Mouse (Mus musculus): ENCODE measurements around the gene Nek9. TPM values are rescaled to one million over a fixed set of nuclear protein-coding genes. Genes with fewer than 3 reads are reported as not detected.
A peak's percentile ranks its signal among the peaks of the same experiment; 100 is the strongest.

Gene Nek9
- total RNA-seq, 1 experiment, result 20.4 TPM

DNA sequence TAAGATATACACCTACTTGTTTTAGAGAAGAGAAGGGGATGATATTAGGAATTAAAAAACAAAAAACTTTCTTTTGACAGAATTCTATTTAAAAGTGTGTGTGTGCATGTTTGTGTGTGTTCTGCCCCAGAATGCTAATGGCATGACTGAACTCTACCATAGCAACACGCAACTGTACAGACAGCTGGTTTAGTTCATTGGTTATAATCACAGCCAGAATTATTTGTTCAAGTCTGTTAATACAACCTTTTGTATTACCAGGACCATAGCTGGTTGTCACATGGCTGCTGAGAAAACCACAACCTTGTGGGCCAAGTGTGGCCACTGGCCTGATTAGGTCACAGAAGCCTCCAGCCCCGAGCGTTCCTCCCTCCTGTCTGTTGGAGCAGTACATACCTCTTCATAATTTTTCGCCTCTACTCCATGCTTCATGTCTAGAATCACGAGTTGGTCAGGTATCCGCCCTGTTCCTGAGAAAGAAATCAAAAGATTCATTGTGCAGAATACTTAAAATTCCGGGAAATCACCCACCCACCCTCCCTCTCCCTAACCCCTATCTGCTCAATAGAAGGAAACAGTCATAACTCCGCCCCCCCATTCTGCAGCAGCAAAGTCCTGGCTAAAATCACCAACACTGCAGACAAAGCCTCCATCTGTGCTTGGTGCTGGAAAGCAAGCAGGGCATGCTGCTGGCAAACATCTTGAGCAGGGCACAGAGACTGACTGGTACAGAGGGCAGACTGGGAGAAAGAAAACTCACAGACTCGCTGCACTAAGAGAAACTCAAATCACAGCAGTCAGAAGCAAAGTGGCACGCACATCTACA is 11.5 kb upstream of the Nek9 start:
- Histone ChIP-seq H3K4me1 (ENCODE audit: control insufficient read depth in 2 of 2, insufficient read depth in 2 of 2, low read length in 2 of 2, poor library complexity in 1 of 2) (no peaks in the 10 kb centered on the region), H3K4me3 (ENCODE audit: insufficient read depth in 1 of 2, low read depth in 1 of 2, low read length in 2 of 2, poor library complexity in 1 of 2, severe bottlenecking in 1 of 2) (no peak overlapping the region), H3K36me3 (ENCODE audit: control insufficient read depth, insufficient read depth, low read length, poor library complexity, severe bottlenecking) (peaks cover 17% of the 10 kb centered on the region), H3K27ac (ENCODE audit: insufficient read depth, low read depth, low read length, poor library complexity, severe bottlenecking) (no peak overlapping the region), H3K9ac (ENCODE audit: insufficient read depth, low read depth, low read length, poor library complexity, severe bottlenecking) (no peak overlapping the region), H3K9me3 (ENCODE audit: control insufficient read depth, insufficient read depth, low read depth, low read length) (no peaks in the 10 kb centered on the region)
- no peak for DNase-seq (ENCODE audit: low read depth, low spot score)
- TF ChIP-seq ZC3H11A (IDR thresholded peaks at IDR 0.05; ENCODE audit: borderline replicate concordance, low read depth, low read length), result no peak
- no peak for TF ChIP-seq ZNF384 (IDR thresholded peaks at IDR 0.05; ENCODE audit: low read depth, low read length)
- no peak for TF ChIP-seq HCFC1 (IDR thresholded peaks at IDR 0.05; ENCODE audit: borderline replicate concordance, insufficient read depth, low read length)
- TF ChIP-seq CHD2 (IDR thresholded peaks at IDR 0.05; ENCODE audit: low read depth, low read length), result no peak
- no peak for TF ChIP-seq MAFK (IDR thresholded peaks at IDR 0.05; ENCODE audit: insufficient read depth, low read depth, low read length)
- in situ Hi-C loops (cut with MboI; ENCODE audit: low sequenced_read_pairs in 2 of 2, unreplicated experiment in 2 of 2), result no loop called here

DNA sequence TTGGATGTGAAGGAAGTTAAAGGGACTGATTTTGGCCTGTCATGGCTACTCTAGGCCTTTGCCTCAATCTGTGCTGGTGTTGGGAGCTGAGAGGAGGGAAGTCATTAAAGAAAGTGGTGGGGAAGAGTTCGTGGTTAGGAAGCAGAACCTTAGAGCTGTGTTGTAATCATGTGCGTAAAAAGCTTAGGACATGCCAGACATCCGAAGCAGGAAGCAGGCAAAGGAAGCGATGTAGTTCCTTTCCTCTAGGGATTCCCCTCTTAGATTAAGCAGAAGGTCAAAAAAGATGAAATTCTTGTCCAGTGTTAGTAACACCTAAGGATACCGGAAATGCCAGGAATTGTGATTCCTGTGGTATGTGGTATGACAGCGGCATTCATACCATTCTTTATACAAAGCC is 9.2 kb upstream of the Nek9 start:
- H3K36me3 ChIP-seq (ENCODE audit: control insufficient read depth, insufficient read depth, low read length, poor library complexity, severe bottlenecking), result peaks cover 13% of the 10 kb centered on the region; the same call in 1 of the 2 replicates
- H3K27ac ChIP-seq (ENCODE audit: insufficient read depth, low read depth, low read length, poor library complexity, severe bottlenecking), result no peak overlapping the region
- H3K4me3 ChIP-seq (ENCODE audit: insufficient read depth in 1 of 2, low read depth in 1 of 2, low read length in 2 of 2, poor library complexity in 1 of 2, severe bottlenecking in 1 of 2), result no peak overlapping the region

GRCm38 (mm10) chr12:85347196-85347595 is 8.0 kb upstream of the Nek9 start:
- no peak overlapping the region for H3K27ac ChIP-seq (ENCODE audit: insufficient read depth, low read depth, low read length, poor library complexity, severe bottlenecking)
- no peak for DNase-seq (ENCODE audit: low read depth, low spot score)
- in situ Hi-C loops (cut with MboI; ENCODE audit: low sequenced_read_pairs in 2 of 2, unreplicated experiment in 2 of 2), result loop anchor here (10.0 to 25.0 kb wide), 2 partner anchors 138 to 315 kb away; no protein-coding TSS in a partner anchor
- peaks cover 0 to 6% of the 10 kb centered on the region in 2 experiments; a peak in 2 of 4 replicates for H3K4me1 ChIP-seq (ENCODE audit: control insufficient read depth in 2 of 2, insufficient read depth in 2 of 2, low read length in 2 of 2, poor library complexity in 1 of 2)
- H3K9me3 ChIP-seq (ENCODE audit: control insufficient read depth, insufficient read depth, low read depth, low read length), result no peaks in the 10 kb centered on the region
- H3K36me3 ChIP-seq (ENCODE audit: control insufficient read depth, insufficient read depth, low read length, poor library complexity, severe bottlenecking), result peaks cover 11% of the 10 kb centered on the region; the same call in 1 of the 2 replicates
- no peak overlapping the region for H3K9ac ChIP-seq (ENCODE audit: insufficient read depth, low read depth, low read length, poor library complexity, severe bottlenecking)
- TF ChIP-seq HCFC1 (IDR thresholded peaks at IDR 0.05; ENCODE audit: borderline replicate concordance, insufficient read depth, low read length) (no peak), CHD2 (IDR thresholded peaks at IDR 0.05; ENCODE audit: low read depth, low read length) (no peak), ZNF384 (IDR thresholded peaks at IDR 0.05; ENCODE audit: low read depth, low read length) (no peak), ZC3H11A (IDR thresholded peaks at IDR 0.05; ENCODE audit: borderline replicate concordance, low read depth, low read length) (no peak), MAFK (IDR thresholded peaks at IDR 0.05; ENCODE audit: insufficient read depth, low read depth, low read length) (no peak)
- H3K4me3 ChIP-seq (ENCODE audit: insufficient read depth in 1 of 2, low read depth in 1 of 2, low read length in 2 of 2, poor library complexity in 1 of 2, severe bottlenecking in 1 of 2), result no peak overlapping the region

More for the DNA sequence above, 9.2 kb upstream of the Nek9 start:
- DNase-seq (ENCODE audit: low read depth, low spot score), result no peak
- TF ChIP-seq MAFK (IDR thresholded peaks at IDR 0.05; ENCODE audit: insufficient read depth, low read depth, low read length) (no peak), HCFC1 (IDR thresholded peaks at IDR 0.05; ENCODE audit: borderline replicate concordance, insufficient read depth, low read length) (no peak), CHD2 (IDR thresholded peaks at IDR 0.05; ENCODE audit: low read depth, low read length) (no peak), ZC3H11A (IDR thresholded peaks at IDR 0.05; ENCODE audit: borderline replicate concordance, low read depth, low read length) (no peak), ZNF384 (IDR thresholded peaks at IDR 0.05; ENCODE audit: low read depth, low read length) (no peak)
- in situ Hi-C loops (cut with MboI; ENCODE audit: low sequenced_read_pairs in 2 of 2, unreplicated experiment in 2 of 2), result loop anchor here (10.0 to 25.0 kb wide), 2 partner anchors 136 to 314 kb away; no protein-coding TSS in a partner anchor
- Histone ChIP-seq H3K9ac (ENCODE audit: insufficient read depth, low read depth, low read length, poor library complexity, severe bottlenecking) (no peak overlapping the region), H3K9me3 (ENCODE audit: control insufficient read depth, insufficient read depth, low read depth, low read length) (no peaks in the 10 kb centered on the region), H3K4me1 (ENCODE audit: control insufficient read depth in 2 of 2, insufficient read depth in 2 of 2, low read length in 2 of 2, poor library complexity in 1 of 2) (peaks cover 0 to 6% of the 10 kb centered on the region in 2 experiments; a peak in 2 of 4 replicates)

DNA sequence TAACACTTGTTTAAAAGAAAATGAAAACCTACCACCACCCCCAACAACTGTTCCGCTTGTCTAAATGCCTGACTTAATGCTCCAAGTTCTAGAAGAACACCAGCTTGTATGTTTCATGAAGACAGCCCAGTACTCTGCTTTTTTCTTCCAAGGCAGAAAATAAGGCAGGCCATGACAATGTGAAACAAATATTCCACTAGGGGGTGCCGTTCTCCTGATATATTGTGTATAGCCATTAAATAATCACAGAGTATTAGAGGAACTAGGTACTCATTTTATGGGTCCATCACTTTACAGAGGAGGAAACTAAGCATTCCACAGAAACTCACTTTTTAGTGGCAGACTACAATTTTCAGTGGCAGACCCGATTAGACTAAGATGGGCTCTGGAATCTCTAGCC is 7.2 kb upstream of the Nek9 start:
- H3K36me3 ChIP-seq (ENCODE audit: control insufficient read depth, insufficient read depth, low read length, poor library complexity, severe bottlenecking), result peaks cover 11% of the 10 kb centered on the region; the same call in 1 of the 2 replicates
- TF ChIP-seq ZC3H11A (IDR thresholded peaks at IDR 0.05; ENCODE audit: borderline replicate concordance, low read depth, low read length), result peak; percentile 56
- no peak for TF ChIP-seq ZNF384 (IDR thresholded peaks at IDR 0.05; ENCODE audit: low read depth, low read length)
- no peak for DNase-seq (ENCODE audit: low read depth, low spot score)

More for the DNA sequence above, 7.2 kb upstream of the Nek9 start:
- in situ Hi-C loops (cut with MboI; ENCODE audit: low sequenced_read_pairs in 2 of 2, unreplicated experiment in 2 of 2), result loop anchor here (10.0 to 25.0 kb wide), 2 partner anchors 138 to 316 kb away; no protein-coding TSS in a partner anchor
- H3K9me3 ChIP-seq (ENCODE audit: control insufficient read depth, insufficient read depth, low read depth, low read length), result no peaks in the 10 kb centered on the region
- peaks cover 0 to 6% of the 10 kb centered on the region in 2 experiments; a peak in 2 of 4 replicates for H3K4me1 ChIP-seq (ENCODE audit: control insufficient read depth in 2 of 2, insufficient read depth in 2 of 2, low read length in 2 of 2, poor library complexity in 1 of 2)
- no peak overlapping the region for H3K4me3 ChIP-seq (ENCODE audit: insufficient read depth in 1 of 2, low read depth in 1 of 2, low read length in 2 of 2, poor library complexity in 1 of 2, severe bottlenecking in 1 of 2)
- no peak overlapping the region for H3K27ac ChIP-seq (ENCODE audit: insufficient read depth, low read depth, low read length, poor library complexity, severe bottlenecking)
- no peak overlapping the region for H3K9ac ChIP-seq (ENCODE audit: insufficient read depth, low read depth, low read length, poor library complexity, severe bottlenecking)

Data from ES-E14 (cell line).